Mouse (Mus musculus): Measurements from ENCODE around the gene Fuca1.

The Fuca1 gene

GRCm38 (mm10) chr4:135889146-135889883 is 31.2 kb upstream of the Fuca1 start:
- DNase-seq: no peak

- peak; percentile 60 for DNase-seq
Measured at GRCm38 (mm10) chr4:135889884-135890283, 30.7 kb upstream of the Fuca1 start.

GRCm38 (mm10) chr4:135891539-135891938 is 29.0 kb upstream of the Fuca1 start:
- no peak for DNase-seq

GRCm38 (mm10) chr4:135892884-135893283 is 27.7 kb upstream of the Fuca1 start:
- no peak for DNase-seq

GRCm38 (mm10) chr4:135895071-135895571 is 25.4 kb upstream of the Fuca1 start, which contains the start of gene Cnr2:
Cnr2 (plus strand) TSS chr4:135895394.
- DNase-seq: no peak

- no peak for DNase-seq
Measured at GRCm38 (mm10) chr4:135896157-135896556, 24.4 kb upstream of the Fuca1 start.

- no peak for DNase-seq
Measured at GRCm38 (mm10) chr4:135898380-135899049, 22.0 kb upstream of the Fuca1 start.

- DNase-seq: no peak
Measured at GRCm38 (mm10) chr4:135899050-135899448, 21.5 kb upstream of the Fuca1 start.

- no peak for DNase-seq
Measured at GRCm38 (mm10) chr4:135900008-135900407, 20.5 kb upstream of the Fuca1 start.

GRCm38 (mm10) chr4:135902606-135903242 is 17.8 kb upstream of the Fuca1 start:
- no peak for DNase-seq

GRCm38 (mm10) chr4:135904810-135905209 is 15.7 kb upstream of the Fuca1 start:
- no peak for DNase-seq

GRCm38 (mm10) chr4:135906633-135907032 is 13.9 kb upstream of the Fuca1 start:
- DNase-seq: no peak

- DNase-seq: no peak
Measured at GRCm38 (mm10) chr4:135909326-135910066, 11.0 kb upstream of the Fuca1 start.

- DNase-seq: peak; percentile 57
Measured at GRCm38 (mm10) chr4:135911531-135911930, 9.0 kb upstream of the Fuca1 start.

GRCm38 (mm10) chr4:135912164-135912563 is 8.4 kb upstream of the Fuca1 start:
- no peak for DNase-seq

GRCm38 (mm10) chr4:135912835-135913234 is 7.7 kb upstream of the Fuca1 start:
- no peak for DNase-seq

GRCm38 (mm10) chr4:135913433-135913832 is 7.1 kb upstream of the Fuca1 start:
- DNase-seq: no peak

GRCm38 (mm10) chr4:135918635-135919279 is 1.8 kb upstream of the Fuca1 start:
- no peak for DNase-seq

GRCm38 (mm10) chr4:135919280-135919639 is 1.3 kb upstream of the Fuca1 start:
- no peak for DNase-seq

GRCm38 (mm10) chr4:135921257-135922120 is 954 bp downstream of the Fuca1 start:
- DNase-seq: no peak

- no peak for DNase-seq
Measured at GRCm38 (mm10) chr4:135922190-135922589, 1.7 kb downstream of the Fuca1 start.
